Mouse (Mus musculus) olfactory bulb, adult 2 months (tissue): ENCODE data around the gene Gp1bb.

Source experiments
- CTCF ChIP-seq: fragments of 200-500 bp; IDR thresholded peaks from 2 replicates; pipeline ENCODE4 v1.5.1; 2012; ENCODE audit warnings: low read depth, mild to moderate bottlenecking, low read length, moderate library complexity; ENCODE audit not compliant: insufficient read depth
- POLR2A ChIP-seq: fragments of 200-500 bp; IDR thresholded peaks from 2 replicates; pipeline ENCODE4 v1.6.1; 2012; ENCODE audit warnings: mild to moderate bottlenecking, low read depth, low read length, moderate library complexity; ENCODE audit not compliant: insufficient read depth

DNA sequence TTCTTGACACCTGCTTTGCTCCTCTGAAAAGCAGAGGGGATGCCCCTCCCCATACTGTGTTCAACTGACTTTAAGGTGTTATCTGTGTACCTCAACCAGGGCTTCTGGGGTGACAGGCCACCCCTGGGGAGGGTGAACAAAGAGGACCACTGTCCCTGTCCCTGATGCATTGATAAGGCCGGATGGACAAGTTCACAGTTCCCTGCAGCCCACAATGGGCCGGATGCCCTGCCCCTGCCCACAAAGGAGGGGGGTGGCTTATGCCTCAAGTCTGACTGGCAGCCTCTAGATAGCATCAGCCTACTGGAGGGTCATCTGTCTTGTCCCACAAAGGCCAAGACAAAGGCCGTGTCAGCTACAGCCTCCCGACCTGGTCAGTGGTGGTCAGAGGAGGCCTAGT lies 3.1 kb downstream of the Gp1bb start:
- TF ChIP-seq CTCF = no peak
- no peak for TF ChIP-seq POLR2A
